Mouse (Mus musculus): ENCODE measurements around the gene Ate1. TPM values are rescaled to one million over a fixed set of nuclear protein-coding genes. Genes with fewer than 3 reads are reported as not detected.
"Not testable (repeated sequence)": the region's sequence is repeated elsewhere in the genome, so short reads cannot be mapped to it uniquely, and the experiment has no call there.

Gene Ate1
- total RNA-seq, 2 experiments from 2014 or later, result 71.0 to 72.3 TPM

- no peak for DNase-seq (ENCODE audit: low spot score in 2 of 2)
- H3K4me3 ChIP-seq, result peak overlapping the region; percentile 67
- no peak for TF ChIP-seq CTCF (conservative IDR thresholded peaks at IDR 0.05)
- peak overlapping the region; percentile 97 for H3K27ac ChIP-seq
Observed at GRCm38 (mm10) chr7:130545893-130546292, 25.7 kb upstream of the Ate1 start.

- TF ChIP-seq CTCF (conservative IDR thresholded peaks at IDR 0.05), result no peak
- no peak for DNase-seq (ENCODE audit: low spot score in 2 of 2)
- Histone ChIP-seq H3K27ac (peak overlapping the region; percentile 97; the same call in 1 of the 2 replicates), H3K4me3 (no peak overlapping the region)
Observed at GRCm38 (mm10) chr7:130545401-130545800, 25.2 kb upstream of the Ate1 start.

- H3K4me3 ChIP-seq, result no peak overlapping the region
- TF ChIP-seq CTCF (conservative IDR thresholded peaks at IDR 0.05), result no peak
- no peak for DNase-seq (ENCODE audit: low spot score in 2 of 2)
- no peak overlapping the region for H3K27ac ChIP-seq
Observed at GRCm38 (mm10) chr7:130543181-130543580, 23.0 kb upstream of the Ate1 start.

GRCm38 (mm10) chr7:130540176-130540575 lies 20.0 kb upstream of the Ate1 start:
- Histone ChIP-seq H3K27ac (no peak overlapping the region), H3K4me3 (no peak overlapping the region)
- no peak for DNase-seq (ENCODE audit: low spot score in 2 of 2)
- no peak for TF ChIP-seq CTCF (conservative IDR thresholded peaks at IDR 0.05)

- DNase-seq (ENCODE audit: low spot score in 2 of 2), result no peak
- no peak for TF ChIP-seq CTCF (conservative IDR thresholded peaks at IDR 0.05)
- Histone ChIP-seq H3K27ac (no peak overlapping the region), H3K4me3 (no peak overlapping the region)
Observed at GRCm38 (mm10) chr7:130537068-130537467, 16.9 kb upstream of the Ate1 start.

- no peak overlapping the region for H3K27ac ChIP-seq
- no peak overlapping the region for H3K4me3 ChIP-seq
- TF ChIP-seq CTCF (conservative IDR thresholded peaks at IDR 0.05), result peak; percentile 66
- DNase-seq (ENCODE audit: low spot score in 2 of 2), result no peak
Observed at GRCm38 (mm10) chr7:130535174-130535573, 15.0 kb upstream of the Ate1 start.

GRCm38 (mm10) chr7:130533316-130534260 lies 13.4 kb upstream of the Ate1 start:
- DNase-seq (ENCODE audit: low spot score in 2 of 2), result peak; percentile 88 to 97
- TF ChIP-seq CTCF (conservative IDR thresholded peaks at IDR 0.05), result peak; percentile 82
- peak overlapping the region; percentile 29 for H3K27ac ChIP-seq
- H3K4me3 ChIP-seq, result no peak overlapping the region

- not testable (repeated sequence) for DNase-seq (ENCODE audit: low spot score in 2 of 2); H3K27ac ChIP-seq; H3K4me3 ChIP-seq
Observed at GRCm38 (mm10) chr7:130531138-130531537, 11.0 kb upstream of the Ate1 start.

- no peak overlapping the region for H3K4me3 ChIP-seq
- no peak for TF ChIP-seq CTCF (conservative IDR thresholded peaks at IDR 0.05)
- no peak overlapping the region for H3K27ac ChIP-seq
- no peak for DNase-seq (ENCODE audit: low spot score in 2 of 2)
Observed at GRCm38 (mm10) chr7:130527306-130527705, 7.1 kb upstream of the Ate1 start.

- Histone ChIP-seq H3K4me3 (no peak overlapping the region), H3K27ac (no peak overlapping the region)
- DNase-seq (ENCODE audit: low spot score in 2 of 2), result no peak
- no peak for TF ChIP-seq CTCF (conservative IDR thresholded peaks at IDR 0.05)
Observed at GRCm38 (mm10) chr7:130523451-130523850, 3.3 kb upstream of the Ate1 start.

GRCm38 (mm10) chr7:130520812-130521422 lies 748 bp upstream of the Ate1 start:
- no peak overlapping the region for H3K4me3 ChIP-seq
- H3K27ac ChIP-seq, result peak overlapping the region; percentile 97
- TF ChIP-seq CTCF (conservative IDR thresholded peaks at IDR 0.05), result no peak
- no peak for DNase-seq (ENCODE audit: low spot score in 2 of 2)

- peak; percentile 98 for DNase-seq (ENCODE audit: low spot score in 2 of 2)
- TF ChIP-seq CTCF (conservative IDR thresholded peaks at IDR 0.05), result no peak
- Histone ChIP-seq H3K27ac (peak overlapping the region; percentile 97), H3K4me3 (peak overlapping the region; percentile 98)
Observed at GRCm38 (mm10) chr7:130519096-130520048, 797 bp downstream of the Ate1 start.

All from layer of hippocampus, adult 2 months (tissue).